ENCODE assay signal across 11 mouse cellular contexts in genomic region chrX:157308171-157308570, GRCm38 (mm10).
"Had no signal": no experiment of that assay in that cellular context is flagged by ENCODE, and none has a peak within 500 bp of the region (broad histone marks: within the 10 kb centered on the region; RNA-seq: fewer than 3 reads in every experiment).

No protein-coding gene starts in this region.

- DNase-seq: kidney, adult 8-10 months; kidney, postnatal 10 days; kidney, postnatal 36 days; liver, embryonic 13.5 days; lung, adult 2 months; lung, postnatal 14 days; lung, postnatal 4 days; midbrain, embryonic 14.5 days; thymus, adult 2 months; thymus, postnatal 25 days had no signal

- H3K4me1 ChIP-seq: kidney, embryonic 15.5 days; liver, embryonic 13.5 days had no signal

- H3K27me3 ChIP-seq: liver, embryonic 13.5 days had no signal

- H3K27ac ChIP-seq: kidney, embryonic 15.5 days; liver, embryonic 13.5 days had no signal

- H3K4me3 ChIP-seq: kidney, embryonic 15.5 days; liver, embryonic 13.5 days had no signal
